Mouse (Mus musculus): ENCODE results near the gene Phactr3. TPM values are rescaled to one million over a fixed set of nuclear protein-coding genes. Genes with fewer than 3 reads are reported as not detected.

Phactr3 gene
- polyA plus RNA-seq, 1 experiment, result 0.75 TPM

- no peak overlapping the region for H3K9ac ChIP-seq (ENCODE audit: low read depth, poor library complexity, severe bottlenecking)
- no peaks in the 10 kb centered on the region for H3K27me3 ChIP-seq (ENCODE audit: control insufficient read depth, insufficient read depth, low read length, poor library complexity, severe bottlenecking)
- no peaks in the 10 kb centered on the region for H3K4me1 ChIP-seq (ENCODE audit: control insufficient read depth, insufficient read depth, low read length)
- H3K36me3 ChIP-seq (ENCODE audit: control insufficient read depth, insufficient read depth, low read length, poor library complexity, severe bottlenecking), result no peaks in the 10 kb centered on the region
- no peak overlapping the region for H3K27ac ChIP-seq (ENCODE audit: insufficient read depth, low read length)
- no peak overlapping the region for H3K4me3 ChIP-seq (ENCODE audit: low read depth, low read length)
- no peak for TF ChIP-seq EP300 (IDR thresholded peaks at IDR 0.05; ENCODE audit: insufficient read depth, low read depth, low read length)
- no peak for TF ChIP-seq POLR2A (IDR thresholded peaks at IDR 0.05; ENCODE audit: insufficient read depth, low read length)
- no peak for TF ChIP-seq CTCF (IDR thresholded peaks at IDR 0.05; ENCODE audit: low read depth, low read length)
- no peaks in the 10 kb centered on the region for H3K9me3 ChIP-seq (replicated peaks; ENCODE audit: control insufficient read depth, insufficient read depth, low read length, poor library complexity, severe bottlenecking)
These were observed 169.9 kb downstream of the Phactr3 start for GRCm38 (mm10) chr2:178288666-178289065.

GRCm38 (mm10) chr2:178303453-178304187 lies 184.8 kb downstream of the Phactr3 start:
- H3K27ac ChIP-seq (ENCODE audit: insufficient read depth, low read length), result no peak overlapping the region
- no peaks in the 10 kb centered on the region for H3K4me1 ChIP-seq (ENCODE audit: control insufficient read depth, insufficient read depth, low read length)
- H3K36me3 ChIP-seq (ENCODE audit: control insufficient read depth, insufficient read depth, low read length, poor library complexity, severe bottlenecking), result no peaks in the 10 kb centered on the region
- no peak overlapping the region for H3K9ac ChIP-seq (ENCODE audit: low read depth, poor library complexity, severe bottlenecking)
- no peaks in the 10 kb centered on the region for H3K27me3 ChIP-seq (ENCODE audit: control insufficient read depth, insufficient read depth, low read length, poor library complexity, severe bottlenecking)
- no peaks in the 10 kb centered on the region for H3K9me3 ChIP-seq (replicated peaks; ENCODE audit: control insufficient read depth, insufficient read depth, low read length, poor library complexity, severe bottlenecking)
- TF ChIP-seq EP300 (IDR thresholded peaks at IDR 0.05; ENCODE audit: insufficient read depth, low read depth, low read length) (no peak), POLR2A (IDR thresholded peaks at IDR 0.05; ENCODE audit: insufficient read depth, low read length) (no peak), CTCF (IDR thresholded peaks at IDR 0.05; ENCODE audit: low read depth, low read length) (no peak)
- H3K4me3 ChIP-seq (ENCODE audit: low read depth, low read length), result no peak overlapping the region

GRCm38 (mm10) chr2:178304188-178304529 lies 185.4 kb downstream of the Phactr3 start:
- no peak overlapping the region for H3K27ac ChIP-seq (ENCODE audit: insufficient read depth, low read length)
- H3K4me1 ChIP-seq (ENCODE audit: control insufficient read depth, insufficient read depth, low read length), result no peaks in the 10 kb centered on the region
- H3K27me3 ChIP-seq (ENCODE audit: control insufficient read depth, insufficient read depth, low read length, poor library complexity, severe bottlenecking), result no peaks in the 10 kb centered on the region
- no peaks in the 10 kb centered on the region for H3K9me3 ChIP-seq (replicated peaks; ENCODE audit: control insufficient read depth, insufficient read depth, low read length, poor library complexity, severe bottlenecking)
- H3K36me3 ChIP-seq (ENCODE audit: control insufficient read depth, insufficient read depth, low read length, poor library complexity, severe bottlenecking), result no peaks in the 10 kb centered on the region
- TF ChIP-seq CTCF (IDR thresholded peaks at IDR 0.05; ENCODE audit: low read depth, low read length), result no peak
- no peak for TF ChIP-seq POLR2A (IDR thresholded peaks at IDR 0.05; ENCODE audit: insufficient read depth, low read length)
- no peak for TF ChIP-seq EP300 (IDR thresholded peaks at IDR 0.05; ENCODE audit: insufficient read depth, low read depth, low read length)
- H3K4me3 ChIP-seq (ENCODE audit: low read depth, low read length), result no peak overlapping the region
- H3K9ac ChIP-seq (ENCODE audit: low read depth, poor library complexity, severe bottlenecking), result no peak overlapping the region

GRCm38 (mm10) chr2:178304669-178305068 lies 185.9 kb downstream of the Phactr3 start:
- Histone ChIP-seq H3K9me3 (replicated peaks; ENCODE audit: control insufficient read depth, insufficient read depth, low read length, poor library complexity, severe bottlenecking) (no peaks in the 10 kb centered on the region), H3K9ac (ENCODE audit: low read depth, poor library complexity, severe bottlenecking) (no peak overlapping the region), H3K27me3 (ENCODE audit: control insufficient read depth, insufficient read depth, low read length, poor library complexity, severe bottlenecking) (no peaks in the 10 kb centered on the region), H3K36me3 (ENCODE audit: control insufficient read depth, insufficient read depth, low read length, poor library complexity, severe bottlenecking) (no peaks in the 10 kb centered on the region), H3K4me3 (ENCODE audit: low read depth, low read length) (no peak overlapping the region), H3K4me1 (ENCODE audit: control insufficient read depth, insufficient read depth, low read length) (no peaks in the 10 kb centered on the region), H3K27ac (ENCODE audit: insufficient read depth, low read length) (no peak overlapping the region)
- TF ChIP-seq CTCF (IDR thresholded peaks at IDR 0.05; ENCODE audit: low read depth, low read length) (no peak), POLR2A (IDR thresholded peaks at IDR 0.05; ENCODE audit: insufficient read depth, low read length) (no peak), EP300 (IDR thresholded peaks at IDR 0.05; ENCODE audit: insufficient read depth, low read depth, low read length) (no peak)

- Histone ChIP-seq H3K4me3 (ENCODE audit: low read depth, low read length) (no peak overlapping the region), H3K36me3 (ENCODE audit: control insufficient read depth, insufficient read depth, low read length, poor library complexity, severe bottlenecking) (no peaks in the 10 kb centered on the region), H3K9ac (ENCODE audit: low read depth, poor library complexity, severe bottlenecking) (no peak overlapping the region), H3K27me3 (ENCODE audit: control insufficient read depth, insufficient read depth, low read length, poor library complexity, severe bottlenecking) (no peaks in the 10 kb centered on the region), H3K9me3 (replicated peaks; ENCODE audit: control insufficient read depth, insufficient read depth, low read length, poor library complexity, severe bottlenecking) (no peaks in the 10 kb centered on the region), H3K27ac (ENCODE audit: insufficient read depth, low read length) (no peak overlapping the region), H3K4me1 (ENCODE audit: control insufficient read depth, insufficient read depth, low read length) (no peaks in the 10 kb centered on the region)
- TF ChIP-seq POLR2A (IDR thresholded peaks at IDR 0.05; ENCODE audit: insufficient read depth, low read length), result no peak
- no peak for TF ChIP-seq EP300 (IDR thresholded peaks at IDR 0.05; ENCODE audit: insufficient read depth, low read depth, low read length)
- no peak for TF ChIP-seq CTCF (IDR thresholded peaks at IDR 0.05; ENCODE audit: low read depth, low read length)
These were observed 194.8 kb downstream of the Phactr3 start for GRCm38 (mm10) chr2:178313539-178313938.

- Histone ChIP-seq H3K4me1 (ENCODE audit: control insufficient read depth, insufficient read depth, low read length) (no peaks in the 10 kb centered on the region), H3K27me3 (ENCODE audit: control insufficient read depth, insufficient read depth, low read length, poor library complexity, severe bottlenecking) (no peaks in the 10 kb centered on the region), H3K36me3 (ENCODE audit: control insufficient read depth, insufficient read depth, low read length, poor library complexity, severe bottlenecking) (no peaks in the 10 kb centered on the region), H3K4me3 (ENCODE audit: low read depth, low read length) (no peak overlapping the region), H3K27ac (ENCODE audit: insufficient read depth, low read length) (no peak overlapping the region), H3K9me3 (replicated peaks; ENCODE audit: control insufficient read depth, insufficient read depth, low read length, poor library complexity, severe bottlenecking) (no peaks in the 10 kb centered on the region), H3K9ac (ENCODE audit: low read depth, poor library complexity, severe bottlenecking) (no peak overlapping the region)
- TF ChIP-seq POLR2A (IDR thresholded peaks at IDR 0.05; ENCODE audit: insufficient read depth, low read length) (no peak), EP300 (IDR thresholded peaks at IDR 0.05; ENCODE audit: insufficient read depth, low read depth, low read length) (no peak), CTCF (IDR thresholded peaks at IDR 0.05; ENCODE audit: low read depth, low read length) (no peak)
These were observed 197.5 kb downstream of the Phactr3 start for GRCm38 (mm10) chr2:178316281-178316680.

All from ES-Bruce4 (cell line).